Mouse (Mus musculus) kidney, postnatal 10 days (tissue): ENCODE data around the gene Slc24a3.
A peak's percentile ranks its signal among the peaks of the same experiment; 100 is the strongest.

ENCODE experiments used
- DNase-seq: peaks from one replicate; pipeline ENCODE4 v3.0.0; 2021; ENCODE audit warnings: mixed read lengths

The Slc24a3 gene

DNA sequence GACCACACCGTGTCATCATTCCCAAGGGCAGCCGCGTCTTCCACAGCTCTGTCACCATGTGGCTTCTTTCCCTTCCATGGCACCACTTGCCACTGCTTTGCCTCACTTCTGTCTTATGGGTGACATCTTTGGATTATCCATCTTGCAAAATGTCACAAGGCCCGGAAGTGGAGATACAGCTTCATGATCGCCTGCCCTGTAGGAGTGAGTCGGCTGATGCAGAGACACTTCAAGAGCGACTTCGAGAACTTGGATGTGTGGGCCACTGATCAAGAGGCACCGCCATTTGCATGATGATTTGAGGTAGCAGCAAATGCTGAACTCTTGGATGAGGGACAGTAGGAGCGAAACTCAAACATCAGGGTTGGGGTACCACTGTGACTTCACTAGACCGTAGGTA is 46.0 kb downstream of the Slc24a3 start:
- DNase-seq: no peak

DNA sequence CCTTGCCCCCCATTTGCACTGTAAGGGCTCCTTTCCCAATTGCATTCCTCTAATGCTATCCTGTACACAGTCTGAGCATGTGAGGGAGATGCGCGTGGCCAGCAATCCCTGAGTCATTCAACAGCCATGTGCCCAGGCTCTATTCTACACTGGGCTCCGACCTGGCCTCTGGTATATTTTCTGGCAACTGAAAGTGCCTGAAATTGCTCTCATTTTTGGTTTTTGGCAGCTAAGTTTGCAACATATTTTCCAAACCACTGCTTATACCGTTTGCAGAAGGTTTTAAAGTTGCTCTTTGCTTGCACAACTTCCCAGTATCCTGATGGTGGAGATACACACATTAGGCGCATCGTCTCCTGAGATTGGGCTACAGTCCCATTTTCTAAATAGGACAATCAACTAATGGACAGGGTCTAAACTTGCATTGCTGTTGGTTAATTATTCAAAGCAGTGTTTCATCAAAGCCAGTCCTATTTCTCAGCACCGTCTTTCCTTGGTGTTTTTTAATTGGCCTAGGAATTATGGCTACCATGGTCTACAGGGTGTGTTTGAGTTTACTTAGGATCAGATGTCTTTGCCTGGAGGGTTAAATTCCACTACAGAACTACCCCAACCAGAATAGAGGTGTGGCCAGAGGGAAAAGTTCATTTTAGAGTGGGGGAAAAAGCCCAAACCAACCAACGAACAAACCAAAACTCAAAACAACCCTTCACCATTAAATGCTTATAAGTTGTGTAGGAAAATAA is 46.7 kb downstream of the Slc24a3 start:
- DNase-seq: no peak

DNA sequence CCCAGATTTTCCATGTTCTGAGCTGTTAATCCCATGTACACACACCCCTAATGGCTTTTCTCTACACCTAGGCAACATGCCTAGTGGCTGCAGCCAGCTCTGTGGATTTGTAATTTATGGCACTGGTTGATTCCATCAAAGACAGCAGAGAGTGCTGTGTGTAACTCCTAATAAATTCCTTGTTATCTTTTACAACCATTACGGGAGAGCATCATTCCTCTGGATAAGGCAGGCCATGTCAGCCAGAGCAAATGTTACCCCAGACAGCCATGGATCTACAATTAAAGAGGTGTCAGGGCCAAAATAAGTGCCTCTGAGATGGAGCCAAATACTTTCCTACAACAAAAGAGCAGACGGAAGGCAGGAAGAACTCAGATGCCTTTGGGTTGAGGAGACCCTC is 49.0 kb downstream of the Slc24a3 start:
- DNase-seq: no peak

- DNase-seq: no peak
Measured at GRCm38 (mm10) chr2:145217422-145217821, 49.9 kb downstream of the Slc24a3 start.

- no peak for DNase-seq
Measured at GRCm38 (mm10) chr2:145219246-145219645, 51.7 kb downstream of the Slc24a3 start.

DNA sequence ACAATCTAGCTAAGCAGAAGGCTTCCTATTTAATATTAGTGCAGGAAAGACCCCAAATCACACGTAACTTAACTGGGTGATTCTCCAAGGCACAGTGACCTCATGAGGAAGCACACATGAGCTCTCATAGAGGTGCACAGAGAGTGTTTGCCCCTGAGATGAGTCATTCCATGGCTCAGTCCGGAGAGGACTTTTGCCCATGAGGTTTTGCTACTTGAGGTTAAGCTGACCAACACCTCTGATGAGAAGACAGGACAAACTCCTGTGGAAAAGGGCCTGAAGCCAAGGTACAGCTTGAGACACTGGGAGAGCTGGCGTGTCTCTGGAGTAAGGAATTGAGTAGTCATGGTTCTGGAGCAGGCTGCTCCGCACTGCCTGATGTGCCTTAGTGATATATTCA is 56.1 kb downstream of the Slc24a3 start:
- DNase-seq: no peak

DNA sequence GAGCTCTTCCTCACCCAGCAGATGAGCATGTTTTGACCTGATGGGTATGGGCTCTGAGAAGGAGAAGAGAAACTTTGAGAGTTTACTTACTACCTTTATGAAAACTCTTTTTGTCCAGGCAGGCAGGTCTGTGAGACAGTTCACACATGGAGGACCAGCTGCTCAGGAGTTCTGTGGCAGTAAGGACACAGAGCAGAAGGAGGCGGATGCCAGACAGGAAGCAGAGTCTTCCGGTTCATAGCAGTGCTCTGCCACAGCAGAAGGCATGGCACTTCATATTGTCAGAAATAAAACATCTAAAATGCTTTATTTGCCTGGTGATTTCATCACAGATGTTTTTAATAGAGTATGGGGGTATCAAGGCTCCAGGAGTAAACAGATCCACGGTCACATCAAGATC is 58.1 kb downstream of the Slc24a3 start:
- DNase-seq: peak; percentile 22

DNA sequence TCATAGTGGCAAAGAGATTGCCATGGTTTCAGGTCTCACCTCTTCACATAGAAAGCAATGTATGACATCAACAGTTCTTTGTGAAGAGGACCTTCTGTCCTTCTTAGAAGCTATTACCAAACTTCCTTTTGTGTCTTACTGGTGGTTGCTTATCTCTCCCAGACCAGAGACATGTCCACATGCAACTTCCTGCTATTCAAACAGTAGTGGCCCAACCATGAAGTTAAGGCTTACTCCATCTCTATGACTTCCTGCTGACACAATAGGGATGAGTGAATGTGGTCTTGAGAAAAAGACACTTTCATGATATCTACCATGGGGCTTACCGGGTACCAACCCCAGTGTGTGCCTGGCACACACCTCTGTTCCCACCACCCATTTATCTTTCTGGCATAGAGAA is 58.5 kb downstream of the Slc24a3 start:
- no peak for DNase-seq

- DNase-seq: no peak
Measured at GRCm38 (mm10) chr2:145227351-145227750, 59.8 kb downstream of the Slc24a3 start.

DNA sequence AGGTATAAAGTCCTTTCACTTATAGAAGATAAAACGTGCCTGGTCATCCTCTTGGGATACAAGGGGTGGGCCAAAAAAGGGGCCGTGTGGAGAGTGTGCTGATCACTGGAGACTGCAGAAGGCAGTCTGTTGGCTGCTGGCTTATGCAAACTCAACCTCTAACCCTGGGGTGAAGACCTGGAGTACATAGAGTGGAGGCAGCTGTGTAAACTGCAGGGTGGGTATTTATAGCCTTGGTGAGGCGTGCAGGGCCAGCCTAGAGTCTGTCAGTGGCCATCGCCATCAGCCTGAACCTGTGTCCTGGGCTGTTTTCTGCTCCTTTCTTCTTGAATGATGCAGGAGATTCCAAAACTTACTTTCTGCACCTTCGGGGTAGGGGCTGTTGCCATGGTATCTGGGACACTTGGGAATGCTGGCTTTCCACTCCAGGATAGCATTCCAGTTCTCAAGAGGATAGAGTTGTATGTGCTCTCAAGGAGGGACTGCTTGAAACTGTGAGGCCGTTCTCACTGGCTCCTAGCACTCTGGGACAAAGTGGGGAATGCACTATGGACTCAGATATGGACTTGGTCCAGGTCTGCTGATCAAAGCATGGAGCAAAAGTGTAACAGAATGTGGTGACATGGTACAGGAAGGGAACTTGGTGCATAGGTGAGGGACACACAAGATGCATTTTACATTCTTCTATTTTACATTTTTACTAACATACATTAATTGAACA is 65.4 kb downstream of the Slc24a3 start:
- peak; percentile 72 for DNase-seq

DNA sequence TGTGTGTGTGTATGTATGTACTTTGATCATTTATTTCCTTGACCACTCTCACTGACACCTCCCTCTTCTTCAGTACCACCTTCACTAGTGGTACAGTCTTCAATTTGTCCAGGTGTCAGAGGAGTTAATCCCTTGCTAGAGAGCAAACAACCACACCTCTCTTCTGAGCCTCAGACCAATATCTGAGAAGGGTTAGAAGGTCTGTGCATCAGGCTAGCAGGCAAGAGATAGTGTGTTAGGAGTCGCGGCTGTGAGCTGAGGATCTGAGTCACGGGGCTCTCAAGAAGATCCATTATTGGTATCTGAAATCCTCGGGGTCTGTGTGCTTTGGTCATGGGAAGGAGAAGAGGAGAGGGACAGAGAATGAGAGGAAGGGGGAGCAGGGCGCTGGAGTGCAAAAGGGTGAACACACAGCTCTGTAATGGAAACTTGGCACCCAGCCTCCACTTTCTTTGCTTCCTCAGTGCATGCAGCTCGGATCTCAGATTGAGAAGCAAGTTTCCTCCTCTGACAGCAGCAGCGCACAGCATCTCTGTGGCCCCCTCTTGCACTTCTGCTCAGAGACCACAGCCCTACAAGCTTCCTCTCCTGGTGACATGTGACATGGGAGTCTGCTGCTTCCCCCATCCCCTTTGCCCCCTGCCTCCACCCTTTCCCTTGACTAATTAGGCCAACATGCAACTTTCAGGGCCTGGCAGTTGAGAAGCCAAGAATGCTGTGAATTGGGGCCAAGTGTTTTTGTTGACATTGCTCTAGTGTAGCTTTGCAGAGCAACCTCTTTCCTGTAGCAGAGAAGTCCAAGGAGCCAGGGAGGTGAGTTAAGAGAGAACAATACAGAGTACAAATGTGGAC is 66.2 kb downstream of the Slc24a3 start:
- DNase-seq: peak; percentile 88

DNA sequence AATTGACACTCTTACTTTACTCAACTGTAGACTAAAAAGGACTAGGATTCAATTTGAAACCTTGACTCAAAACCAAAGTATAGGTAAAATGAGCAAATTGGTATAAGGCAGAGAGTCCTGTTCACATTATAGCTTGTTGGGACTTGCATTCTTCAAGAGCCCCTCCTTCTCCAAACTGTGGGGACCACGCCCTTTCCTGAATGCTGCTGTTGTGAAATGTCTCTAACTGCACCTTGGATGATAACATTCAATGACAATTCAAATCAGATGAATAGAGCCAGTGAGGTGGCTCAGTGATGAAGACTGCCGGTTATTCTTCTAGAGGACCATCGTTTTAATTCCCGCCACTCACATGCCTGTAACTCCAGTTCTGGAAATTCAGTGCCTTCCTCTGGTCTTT is 78.8 kb downstream of the Slc24a3 start:
- no peak for DNase-seq

DNA sequence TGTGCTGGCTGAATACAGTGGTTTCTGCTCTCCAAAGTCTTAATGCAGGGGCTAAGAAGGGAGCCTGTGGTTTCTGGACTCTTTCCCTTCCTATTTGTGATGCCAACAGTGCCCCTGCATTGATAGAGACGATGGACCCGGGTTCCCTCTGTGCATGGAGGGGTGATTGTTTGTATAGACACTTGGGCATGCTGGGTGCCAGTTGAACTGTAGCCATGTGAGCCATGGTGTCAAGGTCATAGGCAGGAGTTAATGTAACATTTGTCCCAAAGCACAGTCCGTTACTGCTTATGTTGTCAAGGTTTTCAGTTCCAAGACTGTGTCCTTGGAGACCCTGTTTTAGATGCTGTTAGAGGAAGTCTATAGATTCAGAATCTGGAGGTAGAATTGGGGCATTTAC is 80.6 kb downstream of the Slc24a3 start:
- no peak for DNase-seq

- peak; percentile 92 for DNase-seq
Measured at GRCm38 (mm10) chr2:145257332-145257731, 89.8 kb downstream of the Slc24a3 start.

DNA sequence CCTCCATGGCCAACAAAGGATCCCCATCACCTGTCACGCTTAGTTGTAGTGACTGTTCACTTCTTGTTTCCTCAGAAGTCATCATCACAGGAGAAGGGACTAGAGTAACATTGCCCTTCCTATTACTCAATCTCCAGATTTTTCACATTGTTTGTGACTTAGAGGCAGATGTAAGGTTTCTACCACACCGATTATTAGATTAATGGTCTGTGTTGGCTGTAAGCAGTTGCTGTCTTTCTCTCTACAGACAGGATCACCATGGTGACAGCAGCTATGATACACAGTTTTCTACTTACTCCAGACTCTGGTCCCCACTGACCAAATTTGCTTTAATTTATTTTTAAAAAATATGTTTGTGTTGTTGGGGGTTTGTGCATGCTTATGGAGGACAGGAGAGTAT is 90.3 kb downstream of the Slc24a3 start:
- DNase-seq: no peak

GRCm38 (mm10) chr2:145260574-145260973 is 93.0 kb downstream of the Slc24a3 start:
- DNase-seq: no peak

- no peak for DNase-seq
Measured at GRCm38 (mm10) chr2:145262153-145262552, 94.6 kb downstream of the Slc24a3 start.

DNA sequence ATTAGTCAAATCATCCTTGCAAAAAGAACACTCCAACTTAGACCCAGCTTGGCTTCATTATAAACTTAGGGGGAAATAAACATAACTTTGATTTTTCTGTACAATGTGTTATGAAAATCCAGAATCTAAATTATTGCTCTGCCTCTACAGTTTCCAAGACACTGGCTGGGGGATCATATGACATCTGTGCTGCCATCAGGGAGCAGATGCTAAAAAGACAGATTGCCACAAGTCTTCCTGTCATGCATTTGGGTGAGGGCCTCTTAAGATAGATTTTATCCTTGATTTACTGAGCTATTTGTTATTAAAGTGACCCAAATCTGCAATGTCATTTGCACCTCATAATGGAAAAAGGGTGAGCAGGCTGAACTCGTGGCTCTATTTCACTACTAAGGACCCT is 99.2 kb downstream of the Slc24a3 start:
- no peak for DNase-seq

DNA sequence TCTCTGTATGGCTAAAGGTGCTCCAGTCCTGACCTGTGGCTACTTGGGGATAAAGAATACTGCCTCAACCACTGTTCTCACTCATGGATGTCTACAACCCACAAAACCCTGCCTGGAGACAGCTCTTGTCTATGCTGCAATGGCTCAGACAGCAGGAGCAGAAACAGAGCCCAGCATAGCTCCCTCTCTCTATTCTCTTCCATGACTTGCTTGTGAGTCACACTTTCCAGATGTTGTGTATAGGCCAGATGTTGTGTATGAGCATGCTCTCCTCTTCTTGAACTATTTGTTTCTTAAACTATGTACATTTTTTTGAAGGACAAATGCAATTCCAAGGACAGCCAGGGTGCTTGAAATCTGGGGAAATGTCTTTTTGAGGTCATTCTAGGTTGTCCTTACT is 101.4 kb downstream of the Slc24a3 start:
- DNase-seq: no peak

DNA sequence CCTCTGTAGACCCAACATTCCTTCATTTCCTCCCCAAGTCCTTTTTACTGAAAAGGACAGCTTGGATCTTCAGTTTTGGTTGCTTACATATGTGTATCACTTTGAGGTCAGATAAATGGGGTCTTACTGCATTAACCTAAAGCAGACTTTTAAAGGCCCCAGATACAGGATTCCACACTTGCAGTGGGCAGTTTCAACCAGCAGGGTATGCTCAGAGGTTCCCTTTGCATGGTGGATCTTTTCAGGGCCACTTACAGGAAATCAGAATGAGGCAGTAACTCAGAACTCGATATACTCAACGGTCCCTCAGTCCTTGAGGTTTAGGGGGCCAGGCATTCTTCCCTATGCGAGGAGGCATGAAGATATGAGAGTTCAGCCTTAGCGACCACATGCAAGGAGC is 101.9 kb downstream of the Slc24a3 start:
- DNase-seq: no peak

DNA sequence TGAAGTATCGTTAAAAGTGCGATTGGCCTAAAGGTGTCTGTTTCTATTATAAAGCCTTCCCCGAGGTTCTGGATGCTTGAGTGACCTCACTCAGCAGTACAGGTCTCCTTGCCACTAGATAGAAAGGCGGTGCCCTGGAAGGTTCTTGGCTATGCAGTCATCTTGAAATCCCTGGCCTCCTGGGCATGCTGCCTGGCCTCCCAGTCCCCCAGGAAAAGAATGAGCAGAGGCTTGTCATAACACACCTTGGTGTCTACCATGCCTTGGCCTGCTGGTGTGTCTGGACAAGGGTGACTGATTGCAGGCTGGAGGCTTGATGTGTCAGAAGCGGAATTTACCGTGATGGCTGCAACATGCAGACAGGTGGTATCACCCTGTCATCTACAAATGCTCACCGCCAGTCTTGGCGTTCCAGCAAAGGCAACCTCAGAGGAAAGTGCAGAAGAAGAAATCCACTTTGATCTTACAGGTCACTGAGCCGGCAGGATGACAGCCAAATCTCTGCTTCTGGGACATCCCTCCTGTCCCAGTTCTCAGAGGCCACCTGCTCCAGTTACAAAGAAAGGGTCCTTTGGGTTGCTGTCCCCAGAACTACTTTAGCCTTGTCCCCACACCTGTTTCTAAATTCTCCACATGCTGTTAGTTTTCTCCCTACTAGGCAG is 106.6 kb downstream of the Slc24a3 start:
- DNase-seq: no peak

GRCm38 (mm10) chr2:145279336-145279735 is 111.8 kb downstream of the Slc24a3 start:
- DNase-seq: no peak

- DNase-seq: peak; percentile 9
Measured at GRCm38 (mm10) chr2:145283746-145284145, 116.2 kb downstream of the Slc24a3 start.
